ENCODE assay signal across 21 mouse cellular contexts in the genomic region with DNA sequence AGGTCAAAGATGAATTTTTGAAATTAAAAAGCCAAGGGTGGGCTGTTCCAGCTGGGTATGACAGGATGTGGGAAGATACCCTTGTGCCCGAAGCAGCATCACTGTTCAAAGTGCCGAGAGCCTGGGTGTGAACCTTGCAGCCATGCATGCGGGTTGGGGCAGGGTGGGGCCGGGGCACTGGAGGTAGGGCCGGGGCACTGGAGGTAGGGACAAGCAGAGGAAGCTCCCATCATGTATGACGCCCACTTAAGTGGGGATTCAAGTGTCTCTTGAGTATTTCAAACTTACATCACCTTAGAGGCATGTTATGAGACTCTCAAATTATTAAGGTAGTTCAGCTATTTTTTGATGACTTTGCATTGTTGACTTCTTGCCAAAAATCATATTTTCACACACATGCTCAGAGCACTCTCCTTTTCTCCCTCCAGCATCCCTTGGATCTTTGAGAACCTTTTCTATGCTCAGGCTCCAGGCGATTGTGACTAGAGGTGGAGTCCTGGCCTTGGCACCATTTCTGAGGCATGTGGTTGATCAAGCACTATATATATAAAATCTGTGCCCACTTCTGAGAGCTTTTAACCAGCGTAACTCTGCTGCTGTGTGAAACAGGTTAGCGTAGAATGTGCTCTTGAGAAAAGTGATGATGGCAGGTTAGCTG. TPM values are rescaled to one million over a fixed set of nuclear protein-coding genes. Genes with fewer than 3 reads are reported as not detected.
DNase-seq lines count a peak whose midpoint lies in the region; ATAC-seq and TF ChIP-seq lines count a peak whose summit lies in the region.
"Had no signal": no experiment of that assay in that cellular context is flagged by ENCODE, and none has a peak within 500 bp of the region (broad histone marks: within the 10 kb centered on the region; RNA-seq: fewer than 3 reads in every experiment).

No protein-coding gene starts in this region.

- ATAC-seq in forebrain, embryonic 13.5 days: peak; percentile 42; the same call in 1 of the 2 replicates
- no peak for ATAC-seq in forebrain, postnatal 0 days
- peak; percentile 72 for ATAC-seq in lung, embryonic 15.5 days (ENCODE audit: borderline replicate concordance, extremely low read depth, low FRiP score, low TSS enrichment)
- ATAC-seq: midbrain, embryonic 15.5 days; Patski had no signal

- DNase-seq in forebrain, postnatal 0 days: no peak
- no peak for DNase-seq in lung, postnatal 4 days
- peak; percentile 48 for DNase-seq in CD4-positive helper T cell, adult 2 months (ENCODE audit: low read depth, low spot score)
- peak; percentile 49 for DNase-seq in induced T-regulatory cell, adult 2 months (ENCODE audit: low read depth)
- no peak for DNase-seq in frontal cortex, postnatal 36 days (ENCODE audit: low spot score in 2 of 2)
- DNase-seq in ovary, postnatal 10 days (ENCODE audit: low spot score): no peak
- DNase-seq: cerebellum, postnatal 10 days; embryo, embryonic 11 days; gastrocnemius, postnatal 10 days; heart, adult 2 months; heart, postnatal 10 days; kidney, adult 18-20 months; kidney, postnatal 10 days; liver, embryonic 13.5 days; right cerebral cortex, postnatal 25 days had no signal

- peaks cover 8% of the 10 kb centered on the region; the same call in 1 of the 2 replicates for H3K36me3 ChIP-seq in forebrain, embryonic 13.5 days (ENCODE audit: poor library complexity, severe bottlenecking)
- no peaks in the 10 kb centered on the region for H3K36me3 ChIP-seq in forebrain, postnatal 0 days (ENCODE audit: insufficient read depth)
- H3K36me3 ChIP-seq in lung, embryonic 15.5 days: peaks cover 7% of the 10 kb centered on the region
- H3K36me3 ChIP-seq: hindbrain, embryonic 13.5 days; liver, embryonic 13.5 days had no signal

- no peak overlapping the region for H3K9ac ChIP-seq in forebrain, embryonic 13.5 days
- no peak overlapping the region for H3K9ac ChIP-seq in forebrain, postnatal 0 days
- H3K9ac ChIP-seq in lung, embryonic 15.5 days: no peak overlapping the region
- H3K9ac ChIP-seq: hindbrain, embryonic 13.5 days; liver, embryonic 13.5 days; midbrain, embryonic 15.5 days had no signal

- 93% methylated on average over 9 of the region's 9 CpGs for WGBS in forebrain, embryonic 13.5 days
- WGBS in forebrain, postnatal 0 days: 91% methylated on average over 9 of the region's 9 CpGs
- WGBS in lung, embryonic 15.5 days: 63% methylated on average over 9 of the region's 9 CpGs

- H3K4me3 ChIP-seq in forebrain, embryonic 13.5 days: no peak overlapping the region
- H3K4me3 ChIP-seq in forebrain, postnatal 0 days (ENCODE audit: low read depth, low read length): no peak overlapping the region
- no peak overlapping the region for H3K4me3 ChIP-seq in lung, embryonic 15.5 days
- H3K4me3 ChIP-seq: heart, adult 2 months; hindbrain, embryonic 13.5 days; left cerebral cortex, adult 2 months; liver, embryonic 13.5 days; midbrain, embryonic 15.5 days had no signal

- H3K27ac ChIP-seq in forebrain, embryonic 13.5 days: no peak overlapping the region
- no peak overlapping the region for H3K27ac ChIP-seq in forebrain, postnatal 0 days (ENCODE audit: low read depth, low read length)
- H3K27ac ChIP-seq in lung, embryonic 15.5 days: no peak overlapping the region
- H3K27ac ChIP-seq: heart, adult 2 months; hindbrain, embryonic 13.5 days; left cerebral cortex, adult 2 months; liver, embryonic 13.5 days; midbrain, embryonic 15.5 days had no signal

- no peaks in the 10 kb centered on the region for H3K27me3 ChIP-seq in forebrain, embryonic 13.5 days
- H3K27me3 ChIP-seq in forebrain, postnatal 0 days (ENCODE audit: insufficient read depth, low read length): no peaks in the 10 kb centered on the region
- H3K27me3 ChIP-seq in lung, embryonic 15.5 days: no peaks in the 10 kb centered on the region
- H3K27me3 ChIP-seq: hindbrain, embryonic 13.5 days; liver, embryonic 13.5 days; midbrain, embryonic 15.5 days; Patski had no signal

- TF ChIP-seq CTCF in forebrain, postnatal 0 days (IDR thresholded peaks at IDR 0.05; ENCODE audit: low read depth): no peak

- H3K4me2 ChIP-seq in forebrain, embryonic 13.5 days: no peak overlapping the region
- H3K4me2 ChIP-seq in forebrain, postnatal 0 days (ENCODE audit: low read depth): no peak overlapping the region
- H3K4me2 ChIP-seq in lung, embryonic 15.5 days: no peak overlapping the region
- H3K4me2 ChIP-seq: hindbrain, embryonic 13.5 days; liver, embryonic 13.5 days; midbrain, embryonic 15.5 days had no signal

- H3K9me3 ChIP-seq in forebrain, embryonic 13.5 days (replicated peaks): no peaks in the 10 kb centered on the region
- no peaks in the 10 kb centered on the region for H3K9me3 ChIP-seq in forebrain, postnatal 0 days (ENCODE audit: low read length)
- H3K9me3 ChIP-seq in lung, embryonic 15.5 days: no peaks in the 10 kb centered on the region
- H3K9me3 ChIP-seq: hindbrain, embryonic 13.5 days; liver, embryonic 13.5 days; midbrain, embryonic 15.5 days had no signal

- peaks cover 3% of the 10 kb centered on the region; the same call in 1 of the 2 replicates for H3K4me1 ChIP-seq in forebrain, embryonic 13.5 days
- H3K4me1 ChIP-seq in forebrain, postnatal 0 days (ENCODE audit: insufficient read depth): no peaks in the 10 kb centered on the region
- peaks cover 6% of the 10 kb centered on the region; the same call in 1 of the 2 replicates for H3K4me1 ChIP-seq in lung, embryonic 15.5 days
- H3K4me1 ChIP-seq: midbrain, embryonic 15.5 days had no signal

RNA-seq across cellular contexts. Expression of a gene that starts 55.9 kb away (rescaled TPM):
- 16.4 and 18.1 TPM in 2 replicates for polyA plus RNA-seq in forebrain, embryonic 13.5 days (2015; fragmentation: Nextera tagmentation; extraction: Ambion mirVana)
- 12.0 and 14.5 TPM in 2 replicates for total RNA-seq in forebrain, postnatal 0 days (2014; rRNA removed)
- 6.5 TPM in 2 replicates for polyA plus RNA-seq in forebrain, postnatal 0 days (2015; fragmentation: Nextera tagmentation; extraction: Ambion mirVana)
- polyA plus RNA-seq in lung, embryonic 15.5 days (2015; fragmentation: Nextera tagmentation; extraction: Ambion mirVana): 11.1 and 14.6 TPM in 2 replicates

Comparison
In these comparisons a context has a peak if more than half of its experiments do, and no peak if none do; other contexts are left out.
1. DNase-seq: peak in CD4-positive helper T cell, adult 2 months (single experiment) and induced T-regulatory cell, adult 2 months (single experiment); none in forebrain, postnatal 0 days (single experiment), lung, postnatal 4 days (0 of 2), frontal cortex, postnatal 36 days (0 of 2) and ovary, postnatal 10 days (single experiment).